Mouse (Mus musculus): ENCODE data around the gene Neurl2.

GRCm38 (mm10) chr2:164793772-164794171 lies 39.5 kb downstream of the Neurl2 start:
- TF ChIP-seq CTCF (IDR thresholded peaks at IDR 0.05; ENCODE audit: insufficient read depth, low read length) (no peak), POLR2A (IDR thresholded peaks at IDR 0.05; ENCODE audit: borderline replicate concordance, extremely low read depth, low read depth, low read length) (no peak)

Data from lung, adult 2 months (tissue).